Mouse (Mus musculus) kidney, embryonic 14.5 days (tissue): ENCODE data around the gene Tor2a. TPM values are rescaled to one million over a fixed set of nuclear protein-coding genes. Genes with fewer than 3 reads are reported as not detected.

ENCODE experiments used
- ATAC-seq: fragments of 200-750 bp; cut with Nextera tagmentation; 2 replicates; pipeline ENCODE4 v1.8.0; 2017; ENCODE audit warnings: moderate number of reproducible peaks, mild to moderate bottlenecking, moderate TSS enrichment, moderate library complexity; ENCODE audit not compliant: low FRiP score, low TSS enrichment
- H3K27ac ChIP-seq: fragments of 300-500 bp; sonication (generic); 2 replicates; pipeline ENCODE4 v1.5.1; 2014; ENCODE audit warnings: low read depth, mild to moderate bottlenecking, low read length, moderate library complexity, mixed read lengths
- H3K27me3 ChIP-seq: fragments of 300-500 bp; sonication (generic); 2 replicates; pipeline ENCODE4 v1.6.1; 2014; ENCODE audit warnings: mild to moderate bottlenecking, low read length; ENCODE audit not compliant: control insufficient read depth, insufficient read depth
- H3K36me3 ChIP-seq: fragments of 300-500 bp; sonication (generic); 2 replicates; pipeline ENCODE4 v1.6.1; 2014; ENCODE audit warnings: low read length, mixed read lengths; ENCODE audit not compliant: control insufficient read depth, insufficient read depth
- H3K4me1 ChIP-seq: fragments of 300-500 bp; sonication (generic); 2 replicates; pipeline ENCODE4 v1.6.1; 2014; ENCODE audit warnings: low read length, mixed read lengths; ENCODE audit not compliant: control insufficient read depth, insufficient read depth
- H3K4me2 ChIP-seq: fragments of 300-500 bp; sonication (generic); replicated peaks from 2 replicates; pipeline ENCODE4 v1.6.1; 2014; ENCODE audit warnings: low read depth, mild to moderate bottlenecking, low read length
- H3K4me3 ChIP-seq: fragments of 300-500 bp; sonication (generic); 2 replicates; pipeline ENCODE4 v1.5.1; 2014; ENCODE audit warnings: mild to moderate bottlenecking, low read length
- H3K9ac ChIP-seq: fragments of 300-500 bp; sonication (generic); 2 replicates; pipeline ENCODE4 v1.6.1; 2014; ENCODE audit warnings: low read depth, mild to moderate bottlenecking, low read length, moderate library complexity
- H3K9me3 ChIP-seq: fragments of 300-500 bp; sonication (generic); 2 replicates; pipeline ENCODE4 v1.6.1; 2016; ENCODE audit warnings: low read length; ENCODE audit not compliant: control insufficient read depth
- WGBS: fragments of 180-500 bp; shearing (Covaris S2); extraction: QIAGEN DNeasy Blood & Tissue Kit; methylation state at CpG from one replicate; pipeline ENCODE4 v1.1.7; 2014; 5-methylcytosine and 5-hydroxymethylcytosine counted together
- polyA plus RNA-seq: library from polyadenylated mRNA; unstranded; fragments of >200 nt; fragmentation: Nextera tagmentation; extraction: Ambion mirVana; gene quantifications from 2 replicates; pipeline ENCODE4 v1.2.1, GENCODE M21; 2014

Gene Tor2a
- polyA plus RNA-seq = 75.6 and 76.8 TPM in 2 replicates

- Histone ChIP-seq H3K4me2 (peak within 1 kb of the TSS; percentile 51), H3K9ac (peak within 1 kb of the TSS; percentile 77), H3K4me1 (no peaks in the 10 kb centered on the region), H3K36me3 (peaks cover 39% of the 10 kb centered on the region), H3K27ac (peak within 1 kb of the TSS; percentile 74), H3K4me3 (peak within 1 kb of the TSS; percentile 54), H3K9me3 (no peaks in the 10 kb centered on the region), H3K27me3 (no peaks in the 10 kb centered on the region)
- ATAC-seq = peak; percentile 94
- under 1% methylated on average over 60 of the region's 66 CpGs for WGBS
Measured at GRCm38 (mm10) chr2:32757056-32757845, at the start of gene Tor2a. Gene Tor2a (plus strand): TSS chr2:32757234.

- H3K4me3 ChIP-seq = no peak overlapping the region
- H3K9ac ChIP-seq = no peak overlapping the region
- peaks cover 75% of the 10 kb centered on the region for H3K36me3 ChIP-seq
- no peak overlapping the region for H3K27ac ChIP-seq
- H3K4me1 ChIP-seq = peaks cover 6% of the 10 kb centered on the region
- WGBS = 47% methylated on average over 3 of the region's 3 CpGs
- no peaks in the 10 kb centered on the region for H3K27me3 ChIP-seq
- ATAC-seq = no peak
- H3K9me3 ChIP-seq = no peaks in the 10 kb centered on the region
- no peak overlapping the region for H3K4me2 ChIP-seq
Measured at GRCm38 (mm10) chr2:32708643-32709042, 48.4 kb upstream of the Tor2a start.

- no peak overlapping the region for H3K4me3 ChIP-seq
- no peaks in the 10 kb centered on the region for H3K9me3 ChIP-seq
- H3K4me1 ChIP-seq = peaks cover 12% of the 10 kb centered on the region
- no peaks in the 10 kb centered on the region for H3K27me3 ChIP-seq
- H3K4me2 ChIP-seq = no peak overlapping the region
- no peak overlapping the region for H3K27ac ChIP-seq
- WGBS = 93% methylated on average over 20 of the region's 20 CpGs
- peaks cover 66% of the 10 kb centered on the region for H3K36me3 ChIP-seq
- no peak for ATAC-seq
- no peak overlapping the region for H3K9ac ChIP-seq
Measured at GRCm38 (mm10) chr2:32709521-32710137, 47.4 kb upstream of the Tor2a start.

- no peak overlapping the region for H3K4me2 ChIP-seq
- no peaks in the 10 kb centered on the region for H3K27me3 ChIP-seq
- H3K27ac ChIP-seq = no peak overlapping the region
- peaks cover 12% of the 10 kb centered on the region for H3K4me1 ChIP-seq
- no peak for ATAC-seq
- H3K9ac ChIP-seq = no peak overlapping the region
- no peaks in the 10 kb centered on the region for H3K9me3 ChIP-seq
- WGBS = 87% methylated on average over 5 of the region's 5 CpGs
- no peak overlapping the region for H3K4me3 ChIP-seq
- peaks cover 58% of the 10 kb centered on the region for H3K36me3 ChIP-seq
Measured at GRCm38 (mm10) chr2:32710425-32710824, 46.6 kb upstream of the Tor2a start.

- H3K36me3 ChIP-seq = peaks cover 47% of the 10 kb centered on the region
- ATAC-seq = no peak
Measured at GRCm38 (mm10) chr2:32711301-32712056, 45.6 kb upstream of the Tor2a start.

GRCm38 (mm10) chr2:32712108-32712551, 44.9 kb upstream of the Tor2a start:
- H3K9ac ChIP-seq = peak overlapping the region; percentile 88
- H3K27me3 ChIP-seq = no peaks in the 10 kb centered on the region
- H3K4me1 ChIP-seq = peaks cover 12% of the 10 kb centered on the region
- peaks cover 41% of the 10 kb centered on the region for H3K36me3 ChIP-seq
- H3K4me3 ChIP-seq = peak overlapping the region; percentile 89
- H3K9me3 ChIP-seq = no peaks in the 10 kb centered on the region
- peak overlapping the region; percentile 59 for H3K4me2 ChIP-seq
- WGBS = under 1% methylated on average over 41 of the region's 41 CpGs
- ATAC-seq = peak; percentile 69
- peak overlapping the region; percentile 97 for H3K27ac ChIP-seq

More at GRCm38 (mm10) chr2:32711301-32712056, 45.6 kb upstream of the Tor2a start:
- Histone ChIP-seq H3K9me3 (no peaks in the 10 kb centered on the region), H3K27me3 (no peaks in the 10 kb centered on the region), H3K27ac (peak overlapping the region; percentile 97), H3K9ac (peak overlapping the region; percentile 88), H3K4me1 (peaks cover 12% of the 10 kb centered on the region), H3K4me2 (peak overlapping the region; percentile 59), H3K4me3 (peak overlapping the region; percentile 89)
- WGBS = 24% methylated on average over 9 of the region's 9 CpGs

- Histone ChIP-seq H3K4me1 (peaks cover 12% of the 10 kb centered on the region), H3K4me2 (peak overlapping the region; percentile 59), H3K4me3 (peak overlapping the region; percentile 89), H3K9me3 (no peaks in the 10 kb centered on the region), H3K36me3 (peaks cover 37% of the 10 kb centered on the region), H3K27me3 (no peaks in the 10 kb centered on the region), H3K9ac (peak overlapping the region; percentile 88), H3K27ac (peak overlapping the region; percentile 97)
- peak; percentile 86 for ATAC-seq
- under 1% methylated on average over 36 of the region's 44 CpGs for WGBS
Measured at GRCm38 (mm10) chr2:32712586-32712933, 44.5 kb upstream of the Tor2a start.

GRCm38 (mm10) chr2:32712934-32713817, 43.9 kb upstream of the Tor2a start, which contains the start of gene Cdk9:
Gene Cdk9 (minus strand): TSS chr2:32713076.
- Histone ChIP-seq H3K4me3 (peak within 1 kb of the TSS; percentile 89), H3K9ac (peak within 1 kb of the TSS; percentile 88), H3K9me3 (no peaks in the 10 kb centered on the region), H3K4me1 (peaks cover 12% of the 10 kb centered on the region), H3K36me3 (peaks cover 31% of the 10 kb centered on the region), H3K27me3 (no peaks in the 10 kb centered on the region), H3K27ac (peak within 1 kb of the TSS; percentile 97), H3K4me2 (peak within 1 kb of the TSS; percentile 59)
- WGBS = under 1% methylated on average over 44 of the region's 79 CpGs
- ATAC-seq = peak; percentile 88
